Mouse (Mus musculus) heart, adult 2 months (tissue): ENCODE results near the gene Hcst.

Experiments used
- EP300 ChIP-seq: fragments of 200-500 bp; IDR thresholded peaks from 2 replicates; pipeline ENCODE4 v1.6.1; 2011; ENCODE audit warnings: low read depth, low read length, control low read depth; ENCODE audit not compliant: insufficient read depth
- POLR2A ChIP-seq: fragments of 200-500 bp; IDR thresholded peaks from 2 replicates; pipeline ENCODE4 v1.6.1; 2011; ENCODE audit warnings: mild to moderate bottlenecking, low read depth, low read length, control low read depth; ENCODE audit not compliant: insufficient read depth

DNA sequence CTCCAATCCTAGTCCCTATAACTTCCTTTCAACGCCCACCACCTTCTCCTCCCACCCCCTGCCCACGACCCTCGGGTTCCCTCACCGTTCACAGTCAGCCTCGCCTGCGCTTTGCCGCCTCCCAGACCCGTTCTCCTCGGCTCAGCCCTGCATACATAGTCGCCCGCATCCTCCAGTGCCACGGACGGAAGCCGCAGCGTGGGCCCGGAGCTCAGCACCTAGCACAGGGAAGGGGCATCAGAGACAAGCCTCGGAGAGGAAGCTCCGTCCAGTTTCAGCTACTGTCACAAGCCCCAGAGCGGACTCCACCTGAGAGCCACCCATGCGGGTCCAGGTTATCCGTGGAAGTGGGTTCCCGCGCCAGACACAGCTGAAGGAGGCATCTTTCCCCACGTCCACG, 33.7 kb upstream of the Hcst start:
- no peak for TF ChIP-seq EP300
- TF ChIP-seq POLR2A, result no peak
